Mouse (Mus musculus): Measurements from ENCODE around the gene Sphkap.

GRCm38 (mm10) chr1:83209981-83210380, 198.0 kb downstream of the Sphkap start:
- no peak for TF ChIP-seq GATA1 (IDR thresholded peaks at IDR 0.05; ENCODE audit: low read length)
- TF ChIP-seq TAL1 (IDR thresholded peaks at IDR 0.05; ENCODE audit: low read length) = no peak
